Mouse (Mus musculus) heart, postnatal 0 days (tissue): ENCODE data around the gene Olfr891. TPM values are rescaled to one million over a fixed set of nuclear protein-coding genes. Genes with fewer than 3 reads are reported as not detected.
"Not testable (repeated sequence)": the region's sequence is repeated elsewhere in the genome, so short reads cannot be mapped to it uniquely, and the experiment has no call there.

Experiments
- ATAC-seq: fragments of 200-750 bp; cut with Nextera tagmentation; 2 replicates; pipeline ENCODE4 v1.8.0; 2017; ENCODE audit warnings: low read depth, moderate number of reproducible peaks, moderate library complexity; ENCODE audit not compliant: insufficient read depth
- DNase-seq: peaks from one replicate; pipeline ENCODE4 v3.0.0-alpha.2; 2016; ENCODE audit warnings: low spot score
- H3K27ac ChIP-seq: fragments of 300-500 bp; sonication (generic); 2 replicates; pipeline ENCODE4 v1.5.1; 2014; ENCODE audit warnings: low read depth, mild to moderate bottlenecking
- H3K27me3 ChIP-seq: fragments of 300-500 bp; sonication (generic); 2 replicates; pipeline ENCODE4 v1.6.1; 2014; ENCODE audit warnings: low read length, mixed read lengths; ENCODE audit not compliant: control insufficient read depth, insufficient read depth
- H3K36me3 ChIP-seq: fragments of 300-500 bp; sonication (generic); replicated peaks from 2 replicates; pipeline ENCODE4 v1.6.1; 2014; ENCODE audit warnings: low read length, mixed read lengths; ENCODE audit not compliant: control insufficient read depth, insufficient read depth
- H3K4me1 ChIP-seq: fragments of 300-500 bp; sonication (generic); 2 replicates; pipeline ENCODE4 v1.6.1; 2014; ENCODE audit warnings: antibody characterized with exemption; ENCODE audit not compliant: control insufficient read depth, insufficient read depth
- H3K4me2 ChIP-seq: fragments of 300-500 bp; sonication (generic); 2 replicates; pipeline ENCODE4 v1.6.1; 2014; ENCODE audit warnings: low read depth, mild to moderate bottlenecking, low read length, moderate library complexity
- H3K4me3 ChIP-seq: fragments of 300-500 bp; sonication (generic); 2 replicates; pipeline ENCODE4 v1.5.1; 2014; ENCODE audit warnings: low read depth, low read length
- H3K9ac ChIP-seq: fragments of 300-500 bp; sonication (generic); replicated peaks from 2 replicates; pipeline ENCODE4 v1.6.1; 2014; ENCODE audit warnings: low read depth, low read length, mixed read lengths
- H3K9me3 ChIP-seq: fragments of 300-500 bp; sonication (generic); replicated peaks from 2 replicates; pipeline ENCODE4 v1.6.1; 2016; ENCODE audit warnings: low read length; ENCODE audit not compliant: control insufficient read depth
- CTCF ChIP-seq: IDR thresholded peaks from 2 replicates; pipeline ENCODE4 v1.5.1; 2016; ENCODE audit warnings: antibody characterized with exemption, control low read depth, low read depth
- EP300 ChIP-seq: IDR thresholded peaks from 2 replicates; pipeline ENCODE4 v1.6.1; 2016; ENCODE audit warnings: antibody characterized with exemption, low read depth
- WGBS: fragments of 180-500 bp; shearing (Covaris S2); extraction: QIAGEN DNeasy Blood & Tissue Kit; methylation state at CpG from one replicate; pipeline ENCODE4 v1.1.7; 2014; 5-methylcytosine and 5-hydroxymethylcytosine counted together
- polyA plus RNA-seq: library from polyadenylated mRNA; unstranded; fragments of >200 nt; fragmentation: Nextera tagmentation; extraction: Ambion mirVana; gene quantifications from 2 replicates; pipeline ENCODE4 v1.2.1, GENCODE M21; 2015
- total RNA-seq: library from RNA; depleted of rRNA; stranded (reverse); fragments of >200 nt; gene quantifications from 2 replicates; pipeline ENCODE4 v1.2.3, GENCODE M21; 2014; ENCODE audit warnings: low replicate concordance; rRNA removed

Gene Olfr891
- total RNA-seq (not detected in 2 replicates), polyA plus RNA-seq (not detected in 2 replicates)

GRCm38 (mm10) chr9:38180721-38181120, at the start of gene Olfr891:
Gene Olfr891 (minus strand): TSS chr9:38180821.
- no peaks in the 10 kb centered on the region for H3K4me1 ChIP-seq
- WGBS: 45% methylated on average over 1 of the region's 1 CpGs
- peaks cover 6% of the 10 kb centered on the region; the same call in 1 of the 2 replicates for H3K9me3 ChIP-seq
- H3K9ac ChIP-seq: no peak within 1 kb of the TSS
- H3K36me3 ChIP-seq: no peaks in the 10 kb centered on the region
- ATAC-seq (no peak), DNase-seq (no peak)
- no peak within 1 kb of the TSS for H3K4me3 ChIP-seq
- TF ChIP-seq CTCF (no peak), EP300 (no peak)
- no peak within 1 kb of the TSS for H3K4me2 ChIP-seq
- H3K27ac ChIP-seq: no peak within 1 kb of the TSS
- H3K27me3 ChIP-seq: no peaks in the 10 kb centered on the region

- H3K36me3 ChIP-seq: no peaks in the 10 kb centered on the region
- no peaks in the 10 kb centered on the region for H3K9me3 ChIP-seq
- no peak within 1 kb of the TSS for H3K4me3 ChIP-seq
- DNase-seq (no peak), ATAC-seq (no peak)
- H3K27ac ChIP-seq: no peak within 1 kb of the TSS
- TF ChIP-seq CTCF (no peak), EP300 (no peak)
- no peaks in the 10 kb centered on the region for H3K27me3 ChIP-seq
- H3K9ac ChIP-seq: no peak within 1 kb of the TSS
- no peaks in the 10 kb centered on the region for H3K4me1 ChIP-seq
- no peak within 1 kb of the TSS for H3K4me2 ChIP-seq
Observed at GRCm38 (mm10) chr9:38217755-38218154, 37.1 kb upstream of the Olfr891 start, which contains the start of gene Olfr894. Gene Olfr894 (plus strand): TSS chr9:38218055.

GRCm38 (mm10) chr9:38208065-38208464, 27.4 kb upstream of the Olfr891 start, which contains the start of gene Olfr893:
Gene Olfr893 (plus strand): TSS chr9:38208365.
- Histone ChIP-seq H3K9ac (no peak within 1 kb of the TSS), H3K36me3 (no peaks in the 10 kb centered on the region), H3K4me3 (no peak within 1 kb of the TSS), H3K9me3 (no peaks in the 10 kb centered on the region), H3K27ac (no peak within 1 kb of the TSS), H3K27me3 (no peaks in the 10 kb centered on the region), H3K4me2 (no peak within 1 kb of the TSS), H3K4me1 (no peaks in the 10 kb centered on the region)
- 78% methylated on average over 3 of the region's 3 CpGs for WGBS
- no peak for TF ChIP-seq CTCF
- no peak for TF ChIP-seq EP300
- ATAC-seq: no peak
- DNase-seq: no peak

GRCm38 (mm10) chr9:38168341-38168740, 12.3 kb downstream of the Olfr891 start:
- not testable (repeated sequence) for H3K27me3 ChIP-seq, H3K9ac ChIP-seq, H3K9me3 ChIP-seq, H3K4me3 ChIP-seq, ATAC-seq, H3K4me2 ChIP-seq, H3K27ac ChIP-seq, H3K4me1 ChIP-seq, H3K36me3 ChIP-seq, DNase-seq
- 44% methylated on average over 2 of the region's 2 CpGs for WGBS

GRCm38 (mm10) chr9:38142217-38142616, 38.4 kb downstream of the Olfr891 start, which contains the start of gene Olfr890:
Gene Olfr890 (plus strand): TSS chr9:38142517.
- H3K9ac ChIP-seq: no peak within 1 kb of the TSS
- no peak within 1 kb of the TSS for H3K27ac ChIP-seq
- H3K4me2 ChIP-seq: no peak within 1 kb of the TSS
- H3K36me3 ChIP-seq: no peaks in the 10 kb centered on the region
- H3K4me1 ChIP-seq: no peaks in the 10 kb centered on the region
- DNase-seq: no peak
- ATAC-seq: no peak
- H3K27me3 ChIP-seq: no peaks in the 10 kb centered on the region
- no peaks in the 10 kb centered on the region for H3K9me3 ChIP-seq
- TF ChIP-seq EP300 (no peak), CTCF (no peak)
- no peak within 1 kb of the TSS for H3K4me3 ChIP-seq

Other genes with a start within 250 kb of the Olfr891 start
- gene Olfr881, start 189.0 kb downstream of the Olfr891 start, total RNA-seq: not detected in 2 replicates
- gene Olfr881, start 189.0 kb downstream of the Olfr891 start, polyA plus RNA-seq: not detected in 2 replicates
- not detected in 2 replicates for gene Olfr883, start 155.0 kb downstream of the Olfr891 start, total RNA-seq
- gene Olfr883, start 155.0 kb downstream of the Olfr891 start, polyA plus RNA-seq: not detected in 2 replicates
- gene Olfr884, start 134.3 kb downstream of the Olfr891 start, total RNA-seq: not detected in 2 replicates
- not detected in 2 replicates for gene Olfr884, start 134.3 kb downstream of the Olfr891 start, polyA plus RNA-seq
- not detected in 2 replicates for gene Olfr885, start 119.5 kb downstream of the Olfr891 start, total RNA-seq
- gene Olfr885, start 119.5 kb downstream of the Olfr891 start, polyA plus RNA-seq: not detected in 2 replicates
- not detected in 2 replicates for gene Olfr887, start 96.7 kb downstream of the Olfr891 start, total RNA-seq
- not detected in 2 replicates for gene Olfr887, start 96.7 kb downstream of the Olfr891 start, polyA plus RNA-seq
- not detected in 2 replicates for gene Olfr888, start 72.7 kb downstream of the Olfr891 start, total RNA-seq
- gene Olfr888, start 72.7 kb downstream of the Olfr891 start, polyA plus RNA-seq: not detected in 2 replicates
- not detected in 2 replicates for gene Olfr889, start 65.6 kb downstream of the Olfr891 start, total RNA-seq
- not detected in 2 replicates for gene Olfr889, start 65.6 kb downstream of the Olfr891 start, polyA plus RNA-seq
- not detected in 2 replicates for gene Olfr890, start 38.3 kb downstream of the Olfr891 start, total RNA-seq
- not detected in 2 replicates for gene Olfr890, start 38.3 kb downstream of the Olfr891 start, polyA plus RNA-seq
- not detected in 2 replicates for gene Olfr893, start 27.5 kb upstream of the Olfr891 start, total RNA-seq
- not detected in 2 replicates for gene Olfr893, start 27.5 kb upstream of the Olfr891 start, polyA plus RNA-seq
- gene Olfr894, start 37.2 kb upstream of the Olfr891 start, total RNA-seq: not detected in 2 replicates
- not detected in 2 replicates for gene Olfr894, start 37.2 kb upstream of the Olfr891 start, polyA plus RNA-seq
- gene Olfr143, start 72.0 kb upstream of the Olfr891 start, total RNA-seq: not detected in 2 replicates
- gene Olfr143, start 72.0 kb upstream of the Olfr891 start, polyA plus RNA-seq: not detected in 2 replicates
- not detected in 2 replicates for gene Olfr895, start 87.0 kb upstream of the Olfr891 start, total RNA-seq
- gene Olfr895, start 87.0 kb upstream of the Olfr891 start, polyA plus RNA-seq: not detected in 2 replicates
- not detected in 2 replicates for gene Olfr896-ps1, start 110.3 kb upstream of the Olfr891 start, total RNA-seq
- gene Olfr896-ps1, start 110.3 kb upstream of the Olfr891 start, polyA plus RNA-seq: not detected in 2 replicates
- gene Olfr25, start 148.2 kb upstream of the Olfr891 start, total RNA-seq: not detected in 2 replicates
- gene Olfr25, start 148.2 kb upstream of the Olfr891 start, polyA plus RNA-seq: not detected in 2 replicates
- gene Olfr898, start 167.6 kb upstream of the Olfr891 start, total RNA-seq: not detected in 2 replicates
- not detected in 2 replicates for gene Olfr898, start 167.6 kb upstream of the Olfr891 start, polyA plus RNA-seq
- not detected in 2 replicates for gene Olfr250, start 186.1 kb upstream of the Olfr891 start, total RNA-seq
- not detected in 2 replicates for gene Olfr250, start 186.1 kb upstream of the Olfr891 start, polyA plus RNA-seq
- not detected in 2 replicates for gene Olfr251, start 196.3 kb upstream of the Olfr891 start, total RNA-seq
- not detected in 2 replicates for gene Olfr251, start 196.3 kb upstream of the Olfr891 start, polyA plus RNA-seq
- not detected in 2 replicates for gene Olfr147, start 220.9 kb upstream of the Olfr891 start, total RNA-seq
- gene Olfr147, start 220.9 kb upstream of the Olfr891 start, polyA plus RNA-seq: not detected in 2 replicates
- gene Olfr901, start 248.6 kb upstream of the Olfr891 start, total RNA-seq: not detected in 2 replicates
- gene Olfr901, start 248.6 kb upstream of the Olfr891 start, polyA plus RNA-seq: not detected in 2 replicates